Mouse (Mus musculus) CH12.LX (cell line): ENCODE data around the gene Hps6. TPM values are rescaled to one million over a fixed set of nuclear protein-coding genes. Genes with fewer than 3 reads are reported as not detected.

Source experiments
- DNase-seq: peaks from one replicate; pipeline ENCODE4 v3.0.0-alpha.2; 2013; ENCODE audit errors: extremely low read depth
- H3K27ac ChIP-seq: 2 replicates; pipeline ENCODE4 v1.5.1; 2012; ENCODE audit warnings: low read depth, mild to moderate bottlenecking, control low read depth, moderate library complexity; ENCODE audit not compliant: insufficient read depth
- H3K27me3 ChIP-seq: replicated peaks from 2 replicates; pipeline ENCODE3; 2012; ENCODE audit warnings: inconsistent platforms
- H3K36me3 ChIP-seq, 2 experiments: replicated peaks in 1 of 2; 2 replicates each; pipeline versions ENCODE3 to v1.6.1; 2012; ENCODE audit warnings: inconsistent platforms in 1 of 2, low read length in 1 of 2, mild to moderate bottlenecking in 1 of 2, mixed read lengths in 1 of 2, moderate library complexity in 1 of 2; ENCODE audit not compliant: control insufficient read depth in 1 of 2, insufficient read depth in 1 of 2
- H3K4me1 ChIP-seq, 2 experiments: 2 replicates each; pipeline ENCODE4 v1.6.1; 2012; ENCODE audit warnings: inconsistent platforms in 1 of 2, moderate library complexity in 1 of 2; ENCODE audit not compliant: insufficient read depth in 2 of 2, control insufficient read depth in 1 of 2
- H3K4me2 ChIP-seq: 2 replicates; pipeline ENCODE4 v1.6.1; 2012; ENCODE audit warnings: low read depth, mild to moderate bottlenecking, control low read depth; ENCODE audit not compliant: poor library complexity, insufficient read depth, severe bottlenecking
- H3K4me3 ChIP-seq, 3 experiments: fragments of 150-350 bp in 1 of 3; sonication (generic) in 1 of 3; replicated peaks in 1 of 3; 2 replicates each; pipeline versions ENCODE3 to v1.5.1; 2011 to 2012; ENCODE audit warnings: low read depth in 2 of 3, low read length in 2 of 3, mild to moderate bottlenecking in 2 of 3, moderate library complexity in 2 of 3, control low read depth in 1 of 3, improper control_type of control experiment in 1 of 3, inconsistent platforms in 1 of 3, mixed read lengths in 1 of 3; ENCODE audit not compliant: poor library complexity in 1 of 3
- H3K79me2 ChIP-seq: replicated peaks from 2 replicates; pipeline ENCODE4 v1.6.1; 2012; ENCODE audit warnings: mild to moderate bottlenecking, moderate library complexity; ENCODE audit not compliant: control insufficient read depth, poor library complexity, insufficient read depth, severe bottlenecking; ENCODE audit errors: extremely low read depth
- H3K9ac ChIP-seq: 2 replicates; pipeline ENCODE4 v1.6.1; 2012; ENCODE audit warnings: low read depth, mild to moderate bottlenecking, control low read depth, moderate library complexity; ENCODE audit not compliant: insufficient read depth
- H3K9me3 ChIP-seq: replicated peaks from 2 replicates; pipeline ENCODE3; 2012; ENCODE audit warnings: low read length, inconsistent platforms, mixed read lengths
- BHLHE40 ChIP-seq: IDR thresholded peaks from 2 replicates; pipeline ENCODE4 v1.6.1; 2011; ENCODE audit warnings: mild to moderate bottlenecking, low read depth, low read length, improper control_type of control experiment
- EP300 ChIP-seq: IDR thresholded peaks from 2 replicates; pipeline ENCODE4 v1.6.1; 2011; ENCODE audit warnings: low read length, improper control_type of control experiment
- ETS1 ChIP-seq: conservative IDR thresholded peaks from 2 replicates; pipeline ENCODE4 v1.6.1; 2012; ENCODE audit warnings: low read depth, mild to moderate bottlenecking, inconsistent platforms, low read length, improper control_type of control experiment, moderate library complexity
- GABPA ChIP-seq: IDR thresholded peaks from 2 replicates; pipeline ENCODE4 v1.6.1; 2012; ENCODE audit warnings: low read depth, low read length, improper control_type of control experiment, inconsistent platforms; ENCODE audit not compliant: insufficient replicate concordance
- IRF4 ChIP-seq: IDR thresholded peaks from 2 replicates; pipeline ENCODE4 v1.6.1; 2014; ENCODE audit warnings: low read depth, mild to moderate bottlenecking, inconsistent platforms, low read length, improper control_type of control experiment
- KAT2A ChIP-seq: IDR thresholded peaks from 2 replicates; pipeline ENCODE4 v1.6.1; 2012; ENCODE audit warnings: low read length, improper control_type of control experiment, inconsistent platforms; ENCODE audit not compliant: insufficient replicate concordance
- POLR2AphosphoS2 ChIP-seq: IDR thresholded peaks from 2 replicates; pipeline ENCODE4 v1.6.1; 2011; ENCODE audit warnings: low read depth, low read length, improper control_type of control experiment
- RCOR1 ChIP-seq: conservative IDR thresholded peaks from 2 replicates; pipeline ENCODE4 v1.6.1; 2012; ENCODE audit warnings: low read depth, mild to moderate bottlenecking, inconsistent platforms, low read length, improper control_type of control experiment
- TCF12 ChIP-seq: IDR thresholded peaks from 2 replicates; pipeline ENCODE4 v1.6.1; 2014; ENCODE audit warnings: low read depth, mild to moderate bottlenecking, inconsistent platforms, low read length, improper control_type of control experiment
- UBTF ChIP-seq: IDR thresholded peaks from 2 replicates; pipeline ENCODE4 v1.6.1; 2012; ENCODE audit warnings: low read depth, mild to moderate bottlenecking, inconsistent platforms, low read length, improper control_type of control experiment, moderate library complexity
- USF2 ChIP-seq: conservative IDR thresholded peaks from 2 replicates; pipeline ENCODE4 v1.6.1; 2011; ENCODE audit warnings: low read depth, low read length, improper control_type of control experiment
- ZC3H11A ChIP-seq: IDR thresholded peaks from 2 replicates; pipeline ENCODE4 v1.6.1; 2012; ENCODE audit warnings: low read depth, mild to moderate bottlenecking, inconsistent platforms, low read length, improper control_type of control experiment
- ZKSCAN1 ChIP-seq: IDR thresholded peaks from 2 replicates; pipeline ENCODE4 v1.6.1; 2012; ENCODE audit warnings: low read depth, inconsistent platforms, low read length, improper control_type of control experiment, borderline replicate concordance
- dilution Hi-C: fragments of 300-500 bp; cut with MboI; formaldehyde crosslinking; loops from 2 replicates; pipeline ENCODE4 v1.14.3; 2020; ENCODE audit warnings: low sequenced_read_pairs; ENCODE audit not compliant: extremely low pct_unique_long_range_greater_than_20kb, extremely low pct_ligation_motif_present
- in situ Hi-C: fragments of 300-500 bp; cut with MboI; formaldehyde crosslinking; loops from 3 replicates; pipeline ENCODE4 v1.14.3; 2019; ENCODE audit warnings: low sequenced_read_pairs, low pct_ligation_motif_present, low pct_unique_long_range_greater_than_20kb, mixed read lengths
- polyA plus RNA-seq: library from polyadenylated mRNA; unstranded; fragments of >175 nt; gene quantifications from 2 replicates; pipeline ENCODE4 v1.2.1, GENCODE M21; 2012; ENCODE audit warnings: low read depth; ENCODE audit not compliant: insufficient read length
- total RNA-seq, 2 experiments: library from RNA; depleted of rRNA; stranded (reverse); fragments of 300-350 nt in 1 of 2; fragments of >200 nt in 1 of 2; gene quantifications; 2 replicates each; pipeline ENCODE4 v1.2.3; 2012 to 2014

The Hps6 gene
- total and polyA plus RNA-seq, 3 experiments: 5.8 to 10.6 (median 6.7) TPM

DNA sequence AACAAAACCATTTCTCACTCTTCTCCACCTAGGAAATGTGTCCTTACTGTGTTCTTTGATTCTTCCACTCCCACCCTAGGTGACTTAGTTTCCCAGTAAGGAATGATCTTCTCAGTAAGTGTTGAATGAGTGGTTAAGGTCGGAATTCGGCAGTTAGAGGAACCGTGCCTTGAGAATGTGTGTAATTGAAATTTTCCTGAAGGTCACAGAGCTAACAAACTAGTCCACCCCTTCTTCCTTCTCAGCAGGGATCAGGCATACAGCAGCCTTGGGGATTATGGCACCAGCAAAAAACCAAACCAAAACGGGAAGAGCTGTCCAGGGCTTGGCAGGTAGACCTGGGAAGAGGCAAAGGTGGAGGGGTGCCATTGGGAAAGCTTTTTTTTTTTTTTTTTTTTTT, 45.8 kb downstream of the Hps6 start:
- no peak for DNase-seq
- no peak overlapping the region for H3K4me2 ChIP-seq
- no peak overlapping the region for H3K9ac ChIP-seq
- H3K36me3 ChIP-seq: no peaks in the 10 kb centered on the region
- TF ChIP-seq EP300 (no peak), UBTF (no peak), ZC3H11A (no peak), POLR2AphosphoS2 (no peak)
- dilution Hi-C loops: no loop called here
- peaks cover 26% of the 10 kb centered on the region for H3K27me3 ChIP-seq
- H3K4me3 ChIP-seq: no peak overlapping the region
- in situ Hi-C loops: no loop called here
- H3K9me3 ChIP-seq: no peaks in the 10 kb centered on the region
- no peak overlapping the region for H3K27ac ChIP-seq
- peaks cover 5% of the 10 kb centered on the region for H3K79me2 ChIP-seq
- H3K4me1 ChIP-seq: peaks cover 0 to 15% of the 10 kb centered on the region in 2 experiments; a peak in 2 of 4 replicates

DNA sequence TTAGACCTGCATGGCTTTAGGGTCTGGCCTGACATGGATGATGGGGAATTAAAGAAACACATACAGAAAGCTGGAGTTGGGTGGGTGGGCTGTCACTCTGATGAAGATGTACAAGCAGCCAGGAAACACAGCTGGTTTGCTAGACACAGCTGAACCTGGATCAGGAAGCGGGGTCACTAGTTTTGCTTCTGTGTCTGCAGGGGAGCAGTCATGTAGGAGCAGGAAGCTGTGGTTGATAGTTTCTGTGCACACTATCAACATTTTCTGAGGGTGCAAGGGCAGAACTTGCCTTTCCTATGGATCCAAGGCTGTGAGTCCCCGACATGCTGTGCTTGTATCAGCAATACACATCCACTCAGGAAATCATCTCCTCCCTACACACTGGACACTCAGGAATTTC, 47.2 kb downstream of the Hps6 start:
- no peak overlapping the region for H3K9ac ChIP-seq
- peaks cover 0 to 17% of the 10 kb centered on the region in 2 experiments; a peak in 2 of 4 replicates for H3K4me1 ChIP-seq
- no peaks in the 10 kb centered on the region for H3K9me3 ChIP-seq
- H3K27me3 ChIP-seq: peaks cover 23% of the 10 kb centered on the region
- no peak overlapping the region for H3K4me2 ChIP-seq
- no peak for DNase-seq
- in situ Hi-C loops (no loop called here), dilution Hi-C loops (no loop called here)
- H3K27ac ChIP-seq: no peak overlapping the region
- H3K4me3 ChIP-seq: no peak overlapping the region
- H3K79me2 ChIP-seq: no peaks in the 10 kb centered on the region
- TF ChIP-seq ETS1: no peak
- TF ChIP-seq BHLHE40: no peak
- no peak for TF ChIP-seq ZKSCAN1
- no peak for TF ChIP-seq RCOR1
- TF ChIP-seq TCF12: no peak
- no peak for TF ChIP-seq IRF4
- TF ChIP-seq GABPA: no peak
- no peak for TF ChIP-seq KAT2A
- no peak for TF ChIP-seq USF2
- no peaks in the 10 kb centered on the region for H3K36me3 ChIP-seq

Other genes starting within 250 kb of the Hps6 start
- 63.9 and 69.8 TPM in 2 replicates for gene Mgea5, start 219.7 kb upstream of the Hps6 start, total RNA-seq (2012; rRNA removed)
- 69.4 and 78.7 TPM in 2 replicates for gene Mgea5, start 219.7 kb upstream of the Hps6 start, total RNA-seq (2014; rRNA removed)
- gene Mgea5, start 219.7 kb upstream of the Hps6 start, polyA plus RNA-seq: 66.4 and 68.7 TPM in 2 replicates
- gene Kcnip2, start 187.4 kb upstream of the Hps6 start, total RNA-seq (2012; rRNA removed): not detected in 2 replicates
- gene Kcnip2, start 187.4 kb upstream of the Hps6 start, total RNA-seq (2014; rRNA removed): not detected in 2 replicates
- gene Kcnip2, start 187.4 kb upstream of the Hps6 start, polyA plus RNA-seq: not detected in 2 replicates
- gene Armh3, start 5.0 kb upstream of the Hps6 start, total RNA-seq (2012; rRNA removed): 1.9 and 2.2 TPM in 2 replicates
- gene Armh3, start 5.0 kb upstream of the Hps6 start, total RNA-seq (2014; rRNA removed): 1.1 and 1.3 TPM in 2 replicates
- gene Armh3, start 5.0 kb upstream of the Hps6 start, polyA plus RNA-seq: 4.3 and 4.9 TPM in 2 replicates
- 21.2 and 26.1 TPM in 2 replicates for gene Pprc1, start 41.4 kb downstream of the Hps6 start, total RNA-seq (2012; rRNA removed)
- gene Pprc1, start 41.4 kb downstream of the Hps6 start, total RNA-seq (2014; rRNA removed): 9.2 and 13.0 TPM in 2 replicates
- 65.0 and 68.7 TPM in 2 replicates for gene Pprc1, start 41.4 kb downstream of the Hps6 start, polyA plus RNA-seq
- 56.9 and 63.1 TPM in 2 replicates for gene Ldb1, start 41.7 kb downstream of the Hps6 start, total RNA-seq (2012; rRNA removed)
- 59.2 and 67.6 TPM in 2 replicates for gene Ldb1, start 41.7 kb downstream of the Hps6 start, total RNA-seq (2014; rRNA removed)
- 114 and 120 TPM in 2 replicates for gene Ldb1, start 41.7 kb downstream of the Hps6 start, polyA plus RNA-seq
- 88.0 and 137 TPM in 2 replicates for gene Nolc1, start 72.4 kb downstream of the Hps6 start, total RNA-seq (2012; rRNA removed)
- gene Nolc1, start 72.4 kb downstream of the Hps6 start, total RNA-seq (2014; rRNA removed): 96.0 and 99.2 TPM in 2 replicates
- gene Nolc1, start 72.4 kb downstream of the Hps6 start, polyA plus RNA-seq: 333 and 358 TPM in 2 replicates
- not detected in 2 replicates for gene Elovl3, start 128.4 kb downstream of the Hps6 start, total RNA-seq (2012; rRNA removed)
- gene Elovl3, start 128.4 kb downstream of the Hps6 start, total RNA-seq (2014; rRNA removed): not detected in 2 replicates
- gene Elovl3, start 128.4 kb downstream of the Hps6 start, polyA plus RNA-seq: not detected in 2 replicates
- not detected in 2 replicates for gene Pitx3, start 144.8 kb downstream of the Hps6 start, total RNA-seq (2012; rRNA removed)
- not detected in 2 replicates for gene Pitx3, start 144.8 kb downstream of the Hps6 start, total RNA-seq (2014; rRNA removed)
- gene Pitx3, start 144.8 kb downstream of the Hps6 start, polyA plus RNA-seq: not detected in 2 replicates
- gene Gbf1, start 149.0 kb downstream of the Hps6 start, total RNA-seq (2012; rRNA removed): 18.7 and 22.7 TPM in 2 replicates
- 7.1 and 8.6 TPM in 2 replicates for gene Gbf1, start 149.0 kb downstream of the Hps6 start, total RNA-seq (2014; rRNA removed)
- 23.9 and 26.1 TPM in 2 replicates for gene Gbf1, start 149.0 kb downstream of the Hps6 start, polyA plus RNA-seq